Mouse (Mus musculus) hindlimb bud, embryonic 11.5 days (tissue): ENCODE measurements around the gene Gm10135.
"Not testable (repeated sequence)": the region's sequence is repeated elsewhere in the genome, so short reads cannot be mapped to it uniquely, and the experiment has no call there.

Experiments
- DNase-seq: peaks from one replicate; pipeline ENCODE4 v3.0.0-alpha.2; 2012; ENCODE audit warnings: low read depth, low spot score; ENCODE audit errors: extremely low spot score

The Gm10135 gene

GRCm38 (mm10) chr5:72965706-72966105 lies 8.8 kb downstream of the Gm10135 start:
- no peak for DNase-seq

GRCm38 (mm10) chr5:72960096-72960495 lies 14.4 kb downstream of the Gm10135 start:
- DNase-seq: no peak

- DNase-seq: no peak
Measured at GRCm38 (mm10) chr5:72957281-72957680, 17.2 kb downstream of the Gm10135 start.

GRCm38 (mm10) chr5:72953996-72954604 lies 20.4 kb downstream of the Gm10135 start:
- no peak for DNase-seq

- DNase-seq: no peak
Measured at GRCm38 (mm10) chr5:72950252-72950651, 24.2 kb downstream of the Gm10135 start.

- no peak for DNase-seq
Measured at GRCm38 (mm10) chr5:72948136-72948535, 26.4 kb downstream of the Gm10135 start.

GRCm38 (mm10) chr5:72940906-72941432 lies 33.5 kb downstream of the Gm10135 start:
- DNase-seq: no peak

GRCm38 (mm10) chr5:72939311-72939710 lies 35.2 kb downstream of the Gm10135 start:
- no peak for DNase-seq

GRCm38 (mm10) chr5:72938421-72938820 lies 36.1 kb downstream of the Gm10135 start:
- not testable (repeated sequence) for DNase-seq

GRCm38 (mm10) chr5:72933026-72933675 lies 41.4 kb downstream of the Gm10135 start:
- no peak for DNase-seq

- DNase-seq: no peak
Measured at GRCm38 (mm10) chr5:72927074-72927473, 47.4 kb downstream of the Gm10135 start.

- no peak for DNase-seq
Measured at GRCm38 (mm10) chr5:72922796-72923195, 51.7 kb downstream of the Gm10135 start.

GRCm38 (mm10) chr5:72921171-72921570 lies 53.3 kb downstream of the Gm10135 start:
- no peak for DNase-seq

GRCm38 (mm10) chr5:72920416-72920815 lies 54.1 kb downstream of the Gm10135 start:
- DNase-seq: no peak

GRCm38 (mm10) chr5:72916851-72917250 lies 57.7 kb downstream of the Gm10135 start:
- no peak for DNase-seq

- DNase-seq: no peak
Measured at GRCm38 (mm10) chr5:72916048-72916447, 58.5 kb downstream of the Gm10135 start.
